Mouse (Mus musculus) MEL (cell line): ENCODE measurements at regions not wholly inside any gene's neighbourhood (a gene's known extent, or its start where the extent isn't known, plus 50 kb on each side); places are given as distances from the start of the nearest gene placed in this dataset.

Experiments
- DNase-seq: peaks from one replicate; pipeline ENCODE4 v3.0.0; 2011; ENCODE audit warnings: low read depth, low spot score
- H3K27ac ChIP-seq: 2 replicates; pipeline ENCODE4 v1.5.1; 2012; ENCODE audit warnings: low read depth, mild to moderate bottlenecking, control low read depth, low read length, moderate library complexity; ENCODE audit not compliant: control insufficient read depth
- H3K27me3 ChIP-seq, 2 experiments: fragments of 150-350 bp in 1 of 2; sonication (generic) in 1 of 2; 2 replicates each; pipeline ENCODE4 v1.6.1; 2012; ENCODE audit warnings: low read length in 2 of 2, mild to moderate bottlenecking in 2 of 2, improper control_type of control experiment in 1 of 2, moderate library complexity in 1 of 2; ENCODE audit not compliant: insufficient read depth in 2 of 2, control insufficient read depth in 1 of 2
- H3K36me3 ChIP-seq, 2 experiments: 2 replicates each; pipeline ENCODE4 v1.6.1; 2012 to 2014; ENCODE audit warnings: low read length in 2 of 2, improper control_type of control experiment in 1 of 2, inconsistent platforms in 1 of 2, mild to moderate bottlenecking in 1 of 2; ENCODE audit not compliant: insufficient read depth in 2 of 2, control insufficient read depth in 1 of 2
- H3K4me1 ChIP-seq, 2 experiments: fragments of 150-350 bp in 1 of 2; sonication (generic) in 1 of 2; 2 replicates each; pipeline ENCODE4 v1.6.1; 2012; ENCODE audit warnings: low read length in 2 of 2, improper control_type of control experiment in 1 of 2, mild to moderate bottlenecking in 1 of 2; ENCODE audit not compliant: insufficient read depth in 2 of 2, control insufficient read depth in 1 of 2
- H3K4me3 ChIP-seq, 2 experiments: fragments of 150-350 bp in 1 of 2; sonication (generic) in 1 of 2; 2 replicates each; pipeline ENCODE4 v1.5.1; 2012; ENCODE audit warnings: low read depth in 2 of 2, low read length in 2 of 2, mild to moderate bottlenecking in 2 of 2, moderate library complexity in 2 of 2, control low read depth in 1 of 2, improper control_type of control experiment in 1 of 2; ENCODE audit not compliant: control insufficient read depth in 1 of 2, insufficient read depth in 1 of 2
- H3K79me2 ChIP-seq: 2 replicates; pipeline ENCODE4 v1.6.1; 2012; ENCODE audit warnings: mild to moderate bottlenecking, low read length, moderate library complexity; ENCODE audit not compliant: control insufficient read depth, poor library complexity, insufficient read depth
- H3K9ac ChIP-seq: 2 replicates; pipeline ENCODE4 v1.6.1; 2012; ENCODE audit warnings: low read depth, mild to moderate bottlenecking, control low read depth, low read length, moderate library complexity; ENCODE audit not compliant: control insufficient read depth, poor library complexity, severe bottlenecking
- H3K9me3 ChIP-seq: fragments of 150-350 bp; sonication (generic); replicated peaks from 2 replicates; pipeline ENCODE4 v1.6.1; 2012; ENCODE audit warnings: mild to moderate bottlenecking, low read length, improper control_type of control experiment, moderate library complexity; ENCODE audit not compliant: insufficient read depth
- BHLHE40 ChIP-seq: IDR thresholded peaks from 2 replicates; pipeline ENCODE4 v1.6.1; 2012; ENCODE audit warnings: low read depth, mild to moderate bottlenecking, inconsistent platforms, low read length, improper control_type of control experiment, borderline replicate concordance
- CHD1 ChIP-seq: IDR thresholded peaks from 2 replicates; pipeline ENCODE4 v1.6.1; 2012; ENCODE audit warnings: low read depth, mild to moderate bottlenecking, inconsistent platforms, low read length, improper control_type of control experiment
- CHD2 ChIP-seq: IDR thresholded peaks from 2 replicates; pipeline ENCODE4 v1.6.1; 2011; ENCODE audit warnings: low read length, improper control_type of control experiment
- CTCF ChIP-seq, 3 experiments: IDR thresholded peaks in 2 of 3; conservative IDR thresholded peaks in 1 of 3; 2 replicates each; pipeline ENCODE4 v1.5.1; 2011 to 2012; ENCODE audit warnings: low read length in 3 of 3, low read depth in 2 of 3, mild to moderate bottlenecking in 2 of 3, improper control_type of control experiment in 1 of 3, inconsistent platforms in 1 of 3, mixed read lengths in 1 of 3, moderate library complexity in 1 of 3; ENCODE audit not compliant: control insufficient read depth in 1 of 3, insufficient read depth in 1 of 3, poor library complexity in 1 of 3, severe bottlenecking in 1 of 3
- E2F4 ChIP-seq: IDR thresholded peaks from 2 replicates; pipeline ENCODE4 v1.6.1; 2011; ENCODE audit warnings: low read depth, low read length, improper control_type of control experiment, borderline replicate concordance
- ELF1 ChIP-seq: IDR thresholded peaks from 2 replicates; pipeline ENCODE4 v1.6.1; 2014; ENCODE audit warnings: low read depth, mild to moderate bottlenecking, inconsistent platforms, low read length, improper control_type of control experiment, moderate library complexity
- EP300 ChIP-seq, 2 experiments: IDR thresholded peaks; 2 replicates each; pipeline ENCODE4 v1.6.1; 2011; ENCODE audit warnings: improper control_type of control experiment in 2 of 2, low read length in 2 of 2, low read depth in 1 of 2, mild to moderate bottlenecking in 1 of 2
- ETS1 ChIP-seq: IDR thresholded peaks from 2 replicates; pipeline ENCODE4 v1.6.1; 2012; ENCODE audit warnings: low read depth, mild to moderate bottlenecking, inconsistent platforms, low read length, improper control_type of control experiment, moderate library complexity
- GABPA ChIP-seq: IDR thresholded peaks from 2 replicates; pipeline ENCODE4 v1.6.1; 2012; ENCODE audit warnings: low read depth, mild to moderate bottlenecking, inconsistent platforms, low read length, improper control_type of control experiment, moderate library complexity
- GATA1 ChIP-seq: IDR thresholded peaks from 2 replicates; pipeline ENCODE4 v1.6.1; 2011; ENCODE audit warnings: low read depth, low read length, improper control_type of control experiment
- MAFK ChIP-seq: IDR thresholded peaks from 2 replicates; pipeline ENCODE4 v1.6.1; 2011; ENCODE audit warnings: low read depth, mild to moderate bottlenecking, low read length, improper control_type of control experiment, borderline replicate concordance
- MAX ChIP-seq: IDR thresholded peaks from 2 replicates; pipeline ENCODE4 v1.6.1; 2011; ENCODE audit warnings: low read length, improper control_type of control experiment
- MEF2A ChIP-seq: IDR thresholded peaks from 2 replicates; pipeline ENCODE4 v1.6.1; 2014; ENCODE audit warnings: low read depth, mild to moderate bottlenecking, inconsistent platforms, low read length, improper control_type of control experiment; ENCODE audit not compliant: poor library complexity, insufficient replicate concordance, severe bottlenecking; ENCODE audit errors: extremely low read depth
- NELFE ChIP-seq: IDR thresholded peaks from 2 replicates; pipeline ENCODE4 v1.6.1; 2011; ENCODE audit warnings: low read depth, low read length, improper control_type of control experiment
- RCOR1 ChIP-seq: IDR thresholded peaks from 2 replicates; pipeline ENCODE4 v1.6.1; 2012; ENCODE audit warnings: low read depth, mild to moderate bottlenecking, inconsistent platforms, low read length, improper control_type of control experiment
- SIN3A ChIP-seq: IDR thresholded peaks from 2 replicates; pipeline ENCODE4 v1.6.1; 2012; ENCODE audit warnings: low read length, improper control_type of control experiment, inconsistent platforms
- SMC3 ChIP-seq: IDR thresholded peaks from 2 replicates; pipeline ENCODE4 v1.6.1; 2011; ENCODE audit warnings: low read depth, low read length, improper control_type of control experiment
- TAL1 ChIP-seq: IDR thresholded peaks from 2 replicates; pipeline ENCODE4 v1.6.1; 2012; ENCODE audit warnings: mild to moderate bottlenecking, inconsistent platforms, low read length, moderate library complexity, mixed read lengths
- TBP ChIP-seq: IDR thresholded peaks from 2 replicates; pipeline ENCODE4 v1.8.0; 2011; ENCODE audit warnings: low read depth, low read length, improper control_type of control experiment
- TCF12 ChIP-seq: IDR thresholded peaks from 2 replicates; pipeline ENCODE4 v1.6.1; 2014; ENCODE audit warnings: low read depth, mild to moderate bottlenecking, inconsistent platforms, low read length, improper control_type of control experiment, moderate library complexity
- USF1 ChIP-seq: IDR thresholded peaks from 2 replicates; pipeline ENCODE4 v1.6.1; 2014; ENCODE audit warnings: low read depth, mild to moderate bottlenecking, inconsistent platforms, low read length, improper control_type of control experiment, moderate library complexity
- ZMIZ1 ChIP-seq: IDR thresholded peaks from 2 replicates; pipeline ENCODE4 v1.6.1; 2012; ENCODE audit warnings: low read depth, mild to moderate bottlenecking, inconsistent platforms, low read length, improper control_type of control experiment, moderate library complexity

DNA sequence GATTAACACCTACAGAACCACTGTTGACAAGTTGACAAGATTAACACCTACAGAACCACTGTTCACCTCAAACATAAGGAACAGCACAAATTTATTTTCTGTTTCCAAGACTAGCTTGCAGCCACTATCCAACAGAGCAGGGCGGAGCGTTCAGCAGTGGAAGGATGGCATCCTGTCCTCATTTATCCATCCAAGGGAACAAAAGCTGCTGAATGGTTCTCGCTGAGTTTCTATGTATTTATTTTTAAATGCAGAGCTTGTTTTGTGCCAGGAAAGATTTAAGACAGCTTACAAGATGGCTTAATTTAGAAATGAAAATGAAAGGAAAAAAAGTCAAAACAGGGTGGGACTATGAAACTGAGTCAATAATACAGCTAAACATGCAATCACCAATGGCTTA, 1481.2 kb upstream of the Lrrc6 start:
- Histone ChIP-seq H3K36me3 (no peaks in the 10 kb centered on the region), H3K79me2 (no peaks in the 10 kb centered on the region), H3K4me1 (no peaks in the 10 kb centered on the region), H3K4me3 (no peak overlapping the region), H3K27ac (no peak overlapping the region), H3K9me3 (no peaks in the 10 kb centered on the region), H3K27me3 (no peaks in the 10 kb centered on the region; a peak in 1 of 4 replicates), H3K9ac (no peak overlapping the region)
- no peak for DNase-seq
- no peak for TF ChIP-seq TAL1
- no peak for TF ChIP-seq CHD1
- TF ChIP-seq ELF1, result no peak
- no peak for TF ChIP-seq RCOR1
- TF ChIP-seq MAFK, result no peak
- no peak for TF ChIP-seq E2F4
- TF ChIP-seq NELFE, result no peak
- no peak for TF ChIP-seq GABPA
- no peak for TF ChIP-seq BHLHE40
- TF ChIP-seq GATA1, result no peak

DNA sequence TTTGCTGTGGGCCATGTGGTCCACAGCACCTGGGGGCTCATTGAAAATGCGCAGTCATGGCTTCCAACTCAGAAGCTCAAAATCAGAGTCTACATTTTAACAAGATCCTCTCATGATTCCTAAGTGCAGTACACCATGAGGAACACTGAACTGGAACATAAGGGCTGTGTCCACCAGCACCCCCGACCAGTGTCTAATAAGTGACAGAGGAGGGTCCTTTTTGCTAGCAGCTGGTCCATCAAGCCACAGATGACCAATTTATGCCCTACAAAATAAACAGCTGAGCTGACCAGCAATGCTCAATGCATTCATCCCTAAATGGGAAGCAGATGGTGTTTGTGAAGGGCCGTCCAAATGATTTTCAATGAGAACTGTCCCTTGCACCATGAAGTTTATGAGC, 1478.7 kb upstream of the Lrrc6 start:
- no peak for DNase-seq
- Histone ChIP-seq H3K9me3 (no peaks in the 10 kb centered on the region), H3K36me3 (no peaks in the 10 kb centered on the region), H3K9ac (no peak overlapping the region), H3K79me2 (no peaks in the 10 kb centered on the region), H3K27me3 (no peaks in the 10 kb centered on the region; a peak in 1 of 4 replicates), H3K4me1 (no peaks in the 10 kb centered on the region), H3K27ac (no peak overlapping the region), H3K4me3 (no peak overlapping the region)
- no peak for TF ChIP-seq CHD2
- TF ChIP-seq MEF2A, result no peak
- TF ChIP-seq TAL1, result no peak
- no peak for TF ChIP-seq TBP
- no peak for TF ChIP-seq CHD1
- no peak for TF ChIP-seq ETS1
- no peak for TF ChIP-seq SMC3
- TF ChIP-seq, all 39 proteins: peak for 0

DNA sequence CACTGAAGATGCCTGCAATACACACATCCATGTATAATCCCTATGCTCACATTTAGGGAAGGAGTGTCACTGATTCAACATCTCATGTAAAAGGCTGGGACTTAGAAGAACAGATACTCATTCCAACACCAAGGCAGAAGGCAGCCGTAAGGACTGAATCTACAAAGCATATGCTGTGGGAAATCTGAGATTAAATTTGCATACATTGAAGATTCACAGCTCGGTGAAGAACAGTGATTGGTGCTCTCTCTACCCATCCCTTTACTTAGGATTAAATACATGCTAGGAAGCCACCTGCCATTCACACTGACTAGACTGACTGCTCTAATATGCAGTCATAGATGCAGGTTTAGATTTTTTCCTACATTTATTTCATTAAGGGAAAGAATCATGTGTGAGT, 1476.5 kb upstream of the Lrrc6 start:
- Histone ChIP-seq H3K79me2 (no peaks in the 10 kb centered on the region), H3K9ac (no peak overlapping the region), H3K27me3 (no peaks in the 10 kb centered on the region; a peak in 1 of 4 replicates), H3K4me3 (no peak overlapping the region), H3K27ac (no peak overlapping the region), H3K36me3 (no peaks in the 10 kb centered on the region), H3K4me1 (no peaks in the 10 kb centered on the region), H3K9me3 (no peaks in the 10 kb centered on the region)
- TF ChIP-seq CHD1 (no peak), ELF1 (no peak), MEF2A (no peak), EP300 (IDR thresholded peaks at IDR 0.05; ENCODE audit: low read depth in 1 of 2, low read length in 2 of 2) (no peak), RCOR1 (no peak), CTCF (IDR thresholded peaks at IDR 0.05 in 2 of 3, conservative IDR thresholded peaks at IDR 0.05 in 1 of 3; ENCODE audit: control insufficient read depth in 1 of 3, insufficient read depth in 1 of 3, low read depth in 2 of 3, low read length in 3 of 3, poor library complexity in 1 of 3, severe bottlenecking in 1 of 3) (no peak), GABPA (no peak), TBP (no peak), NELFE (no peak), USF1 (no peak), ETS1 (no peak), ZMIZ1 (no peak), TCF12 (no peak), SIN3A (no peak), MAX (no peak)
- DNase-seq, result no peak
